Mouse (Mus musculus): ENCODE measurements around the gene Gm11492. TPM values are rescaled to one million over a fixed set of nuclear protein-coding genes. Genes with fewer than 3 reads are reported as not detected.

Gm11492 gene
- polyA plus RNA-seq, 1 experiment = not detected

- no peak for DNase-seq
- WGBS = 92% methylated on average over 10 of the region's 10 CpGs
- peaks cover 5% of the 10 kb centered on the region; the same call in 1 of the 2 replicates for H3K4me1 ChIP-seq (ENCODE audit: control insufficient read depth, insufficient read depth, low read length)
- no peaks in the 10 kb centered on the region for H3K27me3 ChIP-seq (replicated peaks; ENCODE audit: control insufficient read depth, insufficient read depth, low read length)
- no peak overlapping the region for H3K4me3 ChIP-seq (ENCODE audit: insufficient read depth, low read depth, low read length)
- no peak for TF ChIP-seq POLR2A (IDR thresholded peaks at IDR 0.05; ENCODE audit: low read depth, low read length)
- TF ChIP-seq CTCF (conservative IDR thresholded peaks at IDR 0.05; ENCODE audit: insufficient read depth, insufficient read length, low read depth, low read length) = no peak
- no peak overlapping the region for H3K27ac ChIP-seq (ENCODE audit: insufficient read depth, low read depth, low read length)
- peaks cover 3% of the 10 kb centered on the region for H3K36me3 ChIP-seq (ENCODE audit: control insufficient read depth, insufficient read depth, low read length)
Observed at GRCm38 (mm10) chr11:87600322-87600853, 33.9 kb downstream of the Gm11492 start.

- no peak for TF ChIP-seq POLR2A (IDR thresholded peaks at IDR 0.05; ENCODE audit: low read depth, low read length)
- TF ChIP-seq CTCF (conservative IDR thresholded peaks at IDR 0.05; ENCODE audit: insufficient read depth, insufficient read length, low read depth, low read length) = no peak
- Histone ChIP-seq H3K27ac (ENCODE audit: insufficient read depth, low read depth, low read length) (no peak overlapping the region), H3K36me3 (ENCODE audit: control insufficient read depth, insufficient read depth, low read length) (peaks cover 3% of the 10 kb centered on the region), H3K4me1 (ENCODE audit: control insufficient read depth, insufficient read depth, low read length) (no peaks in the 10 kb centered on the region), H3K4me3 (ENCODE audit: insufficient read depth, low read depth, low read length) (no peak overlapping the region), H3K27me3 (replicated peaks; ENCODE audit: control insufficient read depth, insufficient read depth, low read length) (no peaks in the 10 kb centered on the region)
- DNase-seq = no peak
- 96% methylated on average over 9 of the region's 9 CpGs for WGBS
Observed at GRCm38 (mm10) chr11:87602234-87602633, 35.8 kb downstream of the Gm11492 start.

DNA sequence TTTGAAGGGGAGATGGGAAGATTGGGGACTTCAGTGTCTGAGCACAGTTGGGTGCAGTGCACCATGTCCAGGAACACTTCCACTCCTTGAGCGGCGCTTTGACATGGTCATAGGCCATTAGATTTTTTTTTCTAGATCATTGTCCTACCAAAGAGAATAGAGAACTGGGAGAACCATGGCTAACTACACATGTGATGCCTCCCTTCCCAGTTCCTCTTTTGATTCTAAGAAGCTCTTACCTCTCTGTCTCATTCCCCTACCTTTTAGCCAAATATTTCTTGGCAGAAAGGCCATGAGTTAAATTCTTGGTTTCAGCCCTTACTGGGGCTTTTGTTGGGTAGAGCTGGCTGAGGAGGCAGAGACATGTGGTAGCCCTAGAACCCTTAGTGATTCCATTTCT is 37.1 kb downstream of the Gm11492 start:
- Histone ChIP-seq H3K4me1 (ENCODE audit: control insufficient read depth, insufficient read depth, low read length) (no peaks in the 10 kb centered on the region), H3K4me3 (ENCODE audit: insufficient read depth, low read depth, low read length) (no peak overlapping the region), H3K36me3 (ENCODE audit: control insufficient read depth, insufficient read depth, low read length) (peaks cover 4% of the 10 kb centered on the region), H3K27me3 (replicated peaks; ENCODE audit: control insufficient read depth, insufficient read depth, low read length) (no peaks in the 10 kb centered on the region), H3K27ac (ENCODE audit: insufficient read depth, low read depth, low read length) (no peak overlapping the region)
- no peak for DNase-seq
- TF ChIP-seq CTCF (conservative IDR thresholded peaks at IDR 0.05; ENCODE audit: insufficient read depth, insufficient read length, low read depth, low read length) (no peak), POLR2A (IDR thresholded peaks at IDR 0.05; ENCODE audit: low read depth, low read length) (no peak)
- 94% methylated on average over 2 of the region's 2 CpGs for WGBS

DNA sequence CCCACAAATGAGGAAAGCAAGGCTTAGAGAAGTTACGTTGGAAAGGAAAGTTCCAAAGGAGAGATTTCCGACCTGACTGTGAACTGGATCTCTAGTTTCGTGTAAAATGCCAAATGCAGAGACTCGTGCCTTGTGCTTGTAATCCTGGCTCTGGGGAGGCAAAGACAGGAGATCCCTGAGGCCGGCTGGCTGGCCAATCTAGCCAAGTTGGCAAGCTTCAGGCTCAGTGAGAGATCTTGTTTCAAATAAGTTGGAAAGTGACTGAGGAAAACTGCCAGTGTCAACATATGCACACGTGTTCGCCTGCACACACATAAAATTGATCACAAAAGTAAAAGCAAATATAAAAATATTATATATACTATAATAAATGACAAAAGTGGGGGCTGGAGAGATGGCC is 42.8 kb downstream of the Gm11492 start:
- 86% methylated on average over 7 of the region's 7 CpGs for WGBS
- no peak for TF ChIP-seq CTCF (conservative IDR thresholded peaks at IDR 0.05; ENCODE audit: insufficient read depth, insufficient read length, low read depth, low read length)
- TF ChIP-seq POLR2A (IDR thresholded peaks at IDR 0.05; ENCODE audit: low read depth, low read length) = no peak
- no peak overlapping the region for H3K27ac ChIP-seq (ENCODE audit: insufficient read depth, low read depth, low read length)

GRCm38 (mm10) chr11:87611547-87611946 is 45.1 kb downstream of the Gm11492 start:
- WGBS = 88% methylated on average over 9 of the region's 9 CpGs
- no peak overlapping the region for H3K4me3 ChIP-seq (ENCODE audit: insufficient read depth, low read depth, low read length)
- DNase-seq = no peak
- H3K4me1 ChIP-seq (ENCODE audit: control insufficient read depth, insufficient read depth, low read length) = no peaks in the 10 kb centered on the region
- H3K27me3 ChIP-seq (replicated peaks; ENCODE audit: control insufficient read depth, insufficient read depth, low read length) = no peaks in the 10 kb centered on the region
- peaks cover 15% of the 10 kb centered on the region for H3K36me3 ChIP-seq (ENCODE audit: control insufficient read depth, insufficient read depth, low read length)
- no peak for TF ChIP-seq CTCF (conservative IDR thresholded peaks at IDR 0.05; ENCODE audit: insufficient read depth, insufficient read length, low read depth, low read length)
- no peak for TF ChIP-seq POLR2A (IDR thresholded peaks at IDR 0.05; ENCODE audit: low read depth, low read length)
- no peak overlapping the region for H3K27ac ChIP-seq (ENCODE audit: insufficient read depth, low read depth, low read length)

More for the DNA sequence above, 42.8 kb downstream of the Gm11492 start:
- no peak for DNase-seq
- H3K36me3 ChIP-seq (ENCODE audit: control insufficient read depth, insufficient read depth, low read length) = peaks cover 10% of the 10 kb centered on the region
- no peaks in the 10 kb centered on the region for H3K4me1 ChIP-seq (ENCODE audit: control insufficient read depth, insufficient read depth, low read length)
- no peaks in the 10 kb centered on the region for H3K27me3 ChIP-seq (replicated peaks; ENCODE audit: control insufficient read depth, insufficient read depth, low read length)
- H3K4me3 ChIP-seq (ENCODE audit: insufficient read depth, low read depth, low read length) = no peak overlapping the region

DNA sequence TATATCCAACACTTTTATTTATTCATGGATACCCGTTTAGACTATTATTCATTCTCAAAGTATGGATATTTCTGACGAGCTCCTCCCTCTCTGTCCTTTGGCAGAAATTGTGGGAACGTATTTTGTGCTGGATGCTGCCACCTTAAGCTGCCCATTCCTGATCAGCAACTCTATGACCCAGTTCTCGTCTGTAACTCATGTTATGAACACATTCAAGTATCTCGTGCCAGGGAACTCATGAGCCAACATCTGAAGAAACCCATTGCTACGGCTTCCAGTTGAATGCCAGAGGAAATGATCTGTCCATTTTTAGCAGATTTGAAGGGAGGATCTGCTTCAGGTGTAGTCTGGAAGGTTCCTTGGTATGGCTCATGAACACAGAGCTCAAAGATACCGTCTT is 47.5 kb downstream of the Gm11492 start:
- 87% methylated on average over 7 of the region's 7 CpGs for WGBS
- TF ChIP-seq CTCF (conservative IDR thresholded peaks at IDR 0.05; ENCODE audit: insufficient read depth, insufficient read length, low read depth, low read length) = no peak
- TF ChIP-seq POLR2A (IDR thresholded peaks at IDR 0.05; ENCODE audit: low read depth, low read length) = no peak
- peaks cover 21% of the 10 kb centered on the region for H3K36me3 ChIP-seq (ENCODE audit: control insufficient read depth, insufficient read depth, low read length)
- DNase-seq = no peak
- H3K4me3 ChIP-seq (ENCODE audit: insufficient read depth, low read depth, low read length) = no peak overlapping the region
- no peak overlapping the region for H3K27ac ChIP-seq (ENCODE audit: insufficient read depth, low read depth, low read length)
- no peaks in the 10 kb centered on the region for H3K27me3 ChIP-seq (replicated peaks; ENCODE audit: control insufficient read depth, insufficient read depth, low read length)
- H3K4me1 ChIP-seq (ENCODE audit: control insufficient read depth, insufficient read depth, low read length) = no peaks in the 10 kb centered on the region

DNA sequence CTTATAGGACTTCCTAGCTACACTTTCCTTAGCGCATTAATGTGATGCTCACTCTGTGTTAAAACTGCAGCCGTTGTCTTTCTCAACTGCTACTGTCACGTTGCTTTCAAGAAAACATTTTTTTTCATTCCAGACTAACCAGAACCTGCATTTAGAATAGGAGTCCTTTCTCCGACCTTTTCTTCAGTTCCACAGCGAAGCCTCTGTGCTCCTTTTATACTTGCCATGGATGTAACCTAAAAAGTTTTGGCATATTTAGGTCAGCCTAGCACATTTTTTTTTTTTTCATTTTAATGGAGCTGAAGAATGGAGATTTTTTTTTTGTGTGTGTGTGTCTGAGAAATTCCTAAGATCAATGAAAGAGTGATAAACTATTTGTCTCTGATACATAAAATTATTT is 49.1 kb downstream of the Gm11492 start:
- H3K27me3 ChIP-seq (replicated peaks; ENCODE audit: control insufficient read depth, insufficient read depth, low read length) = no peaks in the 10 kb centered on the region
- no peaks in the 10 kb centered on the region for H3K4me1 ChIP-seq (ENCODE audit: control insufficient read depth, insufficient read depth, low read length)
- 94% methylated on average over 5 of the region's 5 CpGs for WGBS
- no peak overlapping the region for H3K27ac ChIP-seq (ENCODE audit: insufficient read depth, low read depth, low read length)
- no peak overlapping the region for H3K4me3 ChIP-seq (ENCODE audit: insufficient read depth, low read depth, low read length)
- peaks cover 21% of the 10 kb centered on the region for H3K36me3 ChIP-seq (ENCODE audit: control insufficient read depth, insufficient read depth, low read length)
- DNase-seq = no peak
- no peak for TF ChIP-seq CTCF (conservative IDR thresholded peaks at IDR 0.05; ENCODE audit: insufficient read depth, insufficient read length, low read depth, low read length)
- no peak for TF ChIP-seq POLR2A (IDR thresholded peaks at IDR 0.05; ENCODE audit: low read depth, low read length)
